Mouse (Mus musculus) embryo, embryonic 11.5 days (tissue): ENCODE measurements around the gene Gja4.
A peak's percentile ranks its signal among the peaks of the same experiment; 100 is the strongest.

Experiments
- DNase-seq: peaks from one replicate; pipeline ENCODE4 v3.0.0-alpha.2; 2012; ENCODE audit warnings: low read depth, low spot score

The Gja4 gene

DNA sequence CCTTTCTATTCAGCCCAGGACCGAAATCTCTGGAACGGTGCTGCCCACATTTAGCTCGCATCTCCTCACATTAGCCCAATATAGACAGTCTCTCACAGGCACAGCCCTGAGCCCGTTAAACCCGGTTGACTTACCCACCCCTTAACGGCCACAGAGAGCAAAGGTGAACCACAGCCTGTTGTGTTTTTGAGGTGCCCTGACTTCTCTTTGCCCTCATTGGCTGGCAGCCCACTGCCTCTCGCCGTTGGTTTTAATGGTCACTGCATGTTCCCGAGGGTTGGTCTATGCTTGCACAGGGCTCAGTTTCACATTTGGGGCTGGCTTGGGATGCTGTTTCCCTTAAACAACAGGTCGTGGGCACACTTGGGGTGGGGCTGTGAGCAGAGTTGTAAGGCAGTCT is 10.5 kb upstream of the Gja4 start:
- DNase-seq: no peak

DNA sequence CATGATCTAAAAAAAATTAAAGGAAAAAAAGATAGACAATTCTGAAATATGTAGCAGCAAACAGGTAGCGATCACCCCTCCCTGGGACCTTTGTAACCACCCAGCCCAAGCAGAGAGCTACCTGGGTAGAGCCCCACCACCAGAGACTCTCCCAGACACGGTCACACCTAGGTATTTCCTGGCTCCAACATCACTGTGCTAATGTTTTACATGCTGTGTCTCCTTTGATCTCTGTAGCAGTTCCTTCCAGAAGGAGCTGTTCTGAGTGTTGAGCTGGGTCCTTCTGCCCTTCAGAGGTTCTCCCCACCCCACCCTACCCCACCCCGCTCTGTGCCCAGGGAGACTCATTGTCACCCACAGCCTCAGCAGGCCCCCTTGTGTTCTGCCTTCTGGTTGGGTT is 9.8 kb upstream of the Gja4 start:
- no peak for DNase-seq

DNA sequence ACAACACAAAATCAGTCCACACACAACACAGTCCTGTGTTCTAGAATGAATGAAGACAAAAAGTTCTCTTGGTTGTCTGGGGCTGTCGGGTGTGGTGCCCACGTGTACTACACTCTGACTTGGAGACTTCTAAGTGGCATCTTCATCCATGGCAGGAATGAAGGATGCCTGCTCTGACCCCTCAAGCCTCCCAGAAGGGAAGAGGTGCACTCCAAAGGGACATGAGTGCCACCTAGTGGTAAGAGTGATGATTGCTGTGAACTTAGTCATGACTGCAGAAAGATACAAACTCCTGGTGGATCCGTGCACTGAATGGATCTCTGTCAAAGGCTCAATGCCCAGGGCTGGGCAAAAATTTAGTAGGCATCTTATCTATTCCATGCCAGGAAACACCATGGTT is 5.8 kb upstream of the Gja4 start:
- DNase-seq: peak; percentile 69

DNA sequence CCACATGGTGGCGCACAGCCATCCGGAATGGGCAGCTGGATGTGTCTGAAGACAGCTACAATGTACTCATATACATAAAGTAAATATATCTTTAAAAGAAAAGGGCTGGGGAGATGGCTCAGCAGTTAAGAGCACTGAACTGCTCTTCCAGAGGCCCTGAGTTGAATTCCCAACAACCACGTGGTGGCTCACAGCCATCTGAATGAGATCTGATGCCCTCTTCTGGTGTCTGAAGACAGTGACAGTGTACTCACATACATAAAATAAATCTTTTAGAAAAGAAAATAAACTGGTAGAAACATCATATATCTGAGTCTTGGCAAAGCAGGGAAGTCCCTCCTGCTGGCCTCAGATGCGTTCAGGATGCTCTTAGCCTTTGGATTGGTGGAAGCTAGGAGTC is 3.3 kb upstream of the Gja4 start:
- no peak for DNase-seq

DNA sequence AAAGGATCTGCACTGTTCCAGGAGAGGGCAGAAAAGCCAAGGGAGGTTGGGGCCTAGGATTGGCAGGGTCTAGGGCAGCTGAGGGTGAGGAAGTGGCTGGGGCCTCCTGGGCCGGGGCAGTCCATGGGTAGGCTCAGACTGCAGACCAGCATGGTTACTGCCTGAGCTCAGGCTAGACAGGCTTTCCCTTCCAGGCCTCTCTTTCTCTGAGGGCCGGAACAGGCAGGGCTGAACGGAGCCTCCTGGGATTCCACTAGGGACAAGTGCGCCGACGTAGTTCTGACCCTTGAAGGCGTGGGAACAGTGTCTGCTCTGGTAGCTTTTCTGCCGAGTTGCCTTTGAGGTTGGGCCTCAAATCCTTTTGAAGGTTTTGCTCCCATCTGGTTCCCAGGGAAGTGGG is 1.9 kb upstream of the Gja4 start:
- no peak for DNase-seq

DNA sequence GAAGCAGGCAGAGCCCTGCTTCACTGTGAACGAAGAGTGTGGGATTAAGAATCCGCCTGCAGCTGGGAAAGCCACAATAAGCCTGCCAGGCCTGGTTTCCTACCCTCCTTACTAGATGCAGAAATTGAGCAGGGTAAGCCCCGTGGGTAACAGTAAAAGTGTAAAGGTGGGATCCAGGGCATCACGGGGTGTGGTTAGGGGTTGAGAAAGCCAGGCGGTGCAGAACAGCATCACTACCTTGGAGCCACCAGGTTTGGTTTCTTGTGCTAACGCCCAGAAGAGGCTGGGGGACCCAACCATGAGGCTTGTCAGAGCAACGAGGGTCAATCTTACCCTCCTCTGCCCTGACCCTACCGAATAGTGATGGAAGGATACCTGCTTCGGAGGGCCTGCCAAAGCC is 746 bp upstream of the Gja4 start:
- no peak for DNase-seq

DNA sequence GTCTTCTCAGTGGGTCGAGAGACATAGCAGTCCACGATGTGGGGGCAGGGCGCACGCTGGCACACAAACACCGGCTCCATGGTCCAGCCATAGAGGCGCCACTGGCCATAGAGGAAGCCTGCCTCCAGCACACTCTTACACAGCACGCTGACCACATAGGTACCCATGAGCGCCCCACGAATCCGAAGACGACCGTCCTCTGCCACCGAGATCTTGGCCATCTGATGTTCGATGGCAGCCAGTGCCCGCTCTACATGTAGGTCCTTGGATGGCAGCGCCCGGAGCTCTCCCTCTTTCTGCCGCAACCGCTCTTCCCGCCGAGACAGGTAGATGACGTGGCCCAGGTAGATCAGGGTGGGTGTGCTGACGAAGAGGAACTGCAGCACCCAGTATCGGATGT is 1.5 kb downstream of the Gja4 start:
- no peak for DNase-seq

DNA sequence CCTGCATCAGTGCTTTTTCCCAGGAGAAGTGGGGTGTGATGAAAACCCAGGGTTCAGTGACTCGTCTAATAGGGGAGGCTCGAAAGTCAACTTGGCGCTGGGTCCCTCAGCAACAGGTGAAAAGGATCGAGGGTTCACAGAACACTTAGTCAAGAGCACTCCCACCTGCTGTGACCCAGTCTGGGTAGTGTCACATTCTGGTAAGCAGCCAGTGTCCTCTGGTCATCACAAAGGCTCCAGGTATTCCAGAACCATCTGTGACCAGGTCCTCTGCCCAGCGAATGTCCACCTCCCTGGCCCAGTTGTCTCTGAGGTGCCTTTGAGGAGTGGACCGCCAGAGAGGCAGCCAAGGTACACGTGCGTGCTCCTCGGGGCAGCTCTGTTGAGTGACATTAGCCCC is 2.3 kb downstream of the Gja4 start:
- DNase-seq: no peak

DNA sequence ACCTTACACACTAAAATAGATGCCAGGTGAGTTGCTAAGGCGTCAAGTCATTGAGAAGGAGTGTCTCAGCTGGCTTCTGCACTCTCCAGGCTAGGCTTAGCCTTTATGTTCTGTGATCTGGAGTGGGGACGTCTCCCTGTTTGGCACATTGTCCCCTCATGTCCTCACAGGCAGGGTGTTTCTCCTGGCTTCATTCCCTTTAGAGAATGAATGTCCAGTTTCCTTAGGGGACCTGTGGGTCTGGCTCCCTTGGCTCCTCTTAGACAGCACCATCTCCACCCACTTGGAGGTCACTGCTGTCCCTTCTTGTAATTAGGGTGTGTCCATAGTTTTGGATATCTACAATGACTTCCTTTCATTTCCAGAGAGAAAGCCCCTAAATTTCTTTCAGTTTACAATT is 6.9 kb downstream of the Gja4 start:
- DNase-seq: no peak

DNA sequence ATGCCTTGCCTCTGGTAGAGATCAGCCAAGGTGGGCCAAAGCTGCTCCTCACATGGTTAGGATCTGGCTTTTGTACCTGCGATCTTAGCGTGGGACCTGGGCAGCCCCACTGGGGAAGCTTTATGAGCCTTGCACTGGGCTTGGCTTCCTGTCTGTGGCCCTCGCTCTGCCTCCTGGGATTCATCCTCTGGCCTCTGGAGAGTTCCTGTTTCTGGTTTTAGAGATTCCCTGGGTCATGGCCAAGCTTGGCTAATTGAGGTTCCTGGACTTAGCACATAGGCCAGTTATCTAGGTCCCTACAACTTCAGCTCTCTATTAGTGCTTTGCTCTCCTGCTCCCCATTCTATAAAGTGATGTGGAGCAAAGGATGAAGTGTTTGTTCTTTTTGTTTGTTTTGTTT is 10.0 kb downstream of the Gja4 start:
- no peak for DNase-seq

DNA sequence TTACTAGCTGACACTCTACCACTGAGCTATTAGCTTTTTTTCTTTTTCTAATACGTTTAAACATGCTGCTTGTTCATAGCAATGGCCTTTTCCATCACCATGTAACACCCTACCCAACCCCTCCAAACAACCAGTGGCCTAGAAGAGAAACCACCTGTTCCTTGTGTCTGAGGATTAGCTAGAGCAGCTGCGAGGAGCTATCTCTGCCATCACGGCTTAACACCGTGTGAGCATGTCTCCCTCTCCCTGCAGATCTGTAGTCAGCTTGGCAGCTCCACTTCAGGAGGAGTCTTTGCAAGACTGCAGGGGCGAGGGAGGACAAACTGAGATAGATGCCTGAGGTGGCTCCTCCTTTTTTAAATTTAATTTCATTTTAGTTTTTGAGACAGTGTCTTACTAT is 13.3 kb downstream of the Gja4 start:
- DNase-seq: no peak

DNA sequence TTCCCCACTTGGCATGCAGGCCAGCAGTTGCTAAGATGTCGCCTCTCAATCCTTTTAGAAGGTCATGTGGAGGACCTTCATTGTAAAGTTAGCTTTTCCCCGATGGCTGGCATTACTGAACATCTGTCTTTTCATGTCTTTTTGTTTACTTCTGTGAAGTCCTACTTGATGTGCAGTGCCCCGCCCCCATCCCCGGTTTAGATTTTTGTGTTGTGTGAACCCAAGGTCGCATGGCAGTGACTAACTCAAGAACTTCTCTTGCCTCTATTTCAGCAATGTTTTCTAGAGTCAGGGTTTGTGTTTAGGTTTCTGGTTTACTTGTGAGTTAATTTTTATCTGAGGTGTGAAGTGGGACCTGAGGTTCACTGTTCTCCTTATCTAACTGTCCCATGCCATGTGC is 21.2 kb downstream of the Gja4 start:
- DNase-seq: no peak

DNA sequence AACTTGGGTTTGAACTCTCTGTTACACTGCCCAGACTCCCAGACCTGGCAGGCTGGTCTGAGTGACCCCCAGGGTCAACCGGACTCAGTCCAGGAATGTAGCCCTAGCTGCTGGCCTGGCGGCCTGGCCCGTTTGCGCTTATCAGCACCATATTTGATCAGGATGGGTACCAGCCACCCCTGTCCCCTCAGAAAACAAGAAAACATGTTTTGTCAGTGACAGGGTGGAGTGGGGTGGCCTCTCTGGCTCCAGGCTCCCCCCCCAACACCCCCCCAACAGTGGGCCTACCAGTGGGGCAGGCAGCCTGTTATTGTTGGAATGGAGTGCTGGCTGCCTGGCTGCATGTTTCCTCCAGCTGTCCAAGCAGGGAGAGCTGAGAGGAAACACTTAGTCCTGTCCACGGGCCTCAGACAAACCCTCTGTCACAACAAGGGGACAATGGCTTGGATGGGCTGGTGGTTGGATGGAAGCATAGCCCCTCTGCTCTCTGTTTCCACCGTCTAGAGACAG is 24.7 kb downstream of the Gja4 start:
- DNase-seq: no peak

DNA sequence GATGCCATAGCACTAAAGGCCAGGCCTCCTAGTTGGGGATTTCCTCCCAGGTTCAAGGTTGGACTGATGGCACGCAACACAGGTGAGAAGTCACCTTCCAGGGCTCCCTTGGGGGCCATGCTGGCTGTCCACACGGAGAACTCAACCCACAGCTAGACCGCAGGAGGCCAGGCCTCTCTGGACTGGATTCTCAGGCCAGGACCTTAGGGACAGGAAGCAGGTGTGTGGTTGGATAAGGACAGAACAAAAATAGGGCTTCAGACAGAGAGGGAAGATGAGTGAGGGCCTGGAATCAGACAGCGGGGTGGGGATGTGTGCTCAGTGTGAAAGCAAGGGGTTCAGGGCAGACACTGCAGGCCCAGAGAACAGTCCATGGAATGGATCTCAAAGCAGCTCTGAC is 26.9 kb downstream of the Gja4 start:
- DNase-seq: no peak

DNA sequence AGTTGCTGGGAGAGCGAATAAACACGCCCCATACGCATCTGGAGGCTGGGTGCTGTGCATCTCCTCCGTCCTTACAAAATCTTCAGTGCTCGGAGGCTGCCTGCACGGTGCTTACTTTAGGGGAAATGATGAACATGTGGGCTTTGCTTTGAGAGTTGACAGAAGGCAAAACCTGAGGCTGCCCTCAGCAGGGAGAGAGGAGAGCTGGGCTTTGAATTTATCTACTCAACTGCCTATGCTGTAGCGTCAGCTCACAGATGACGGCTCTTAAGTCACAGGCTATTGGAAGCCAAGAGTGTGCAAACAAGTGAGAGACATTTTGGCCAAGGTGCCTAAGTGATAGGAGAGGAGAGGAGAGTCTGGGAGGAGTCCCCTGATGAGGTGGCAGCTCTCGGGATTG is 34.6 kb downstream of the Gja4 start:
- DNase-seq: no peak

DNA sequence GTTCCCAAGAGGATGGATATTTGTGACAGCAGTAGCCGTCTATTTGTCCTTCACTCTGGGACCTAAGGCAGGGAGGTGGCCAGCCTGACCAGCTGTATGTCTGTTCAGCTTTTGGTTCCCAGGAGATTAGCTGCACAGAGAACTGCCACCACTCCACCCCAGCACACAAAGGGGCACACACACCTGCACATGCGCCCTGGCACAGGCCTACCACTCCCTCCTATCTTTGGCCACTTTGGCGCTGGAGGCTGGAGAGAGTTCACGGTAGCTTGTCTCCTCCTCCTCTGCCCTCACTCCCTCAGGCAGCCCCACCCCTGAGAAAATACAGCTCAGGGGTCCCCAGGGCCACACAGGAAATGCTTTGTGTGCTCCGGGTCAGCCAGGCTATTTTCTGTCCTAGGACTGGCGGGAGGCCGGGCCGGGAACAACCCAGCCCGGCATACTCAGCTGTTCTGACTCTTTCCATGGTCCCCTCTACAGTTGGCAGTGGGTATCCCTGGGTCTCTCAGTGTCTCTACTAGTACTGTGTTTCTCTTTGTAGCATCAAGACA is 35.3 kb downstream of the Gja4 start:
- no peak for DNase-seq

DNA sequence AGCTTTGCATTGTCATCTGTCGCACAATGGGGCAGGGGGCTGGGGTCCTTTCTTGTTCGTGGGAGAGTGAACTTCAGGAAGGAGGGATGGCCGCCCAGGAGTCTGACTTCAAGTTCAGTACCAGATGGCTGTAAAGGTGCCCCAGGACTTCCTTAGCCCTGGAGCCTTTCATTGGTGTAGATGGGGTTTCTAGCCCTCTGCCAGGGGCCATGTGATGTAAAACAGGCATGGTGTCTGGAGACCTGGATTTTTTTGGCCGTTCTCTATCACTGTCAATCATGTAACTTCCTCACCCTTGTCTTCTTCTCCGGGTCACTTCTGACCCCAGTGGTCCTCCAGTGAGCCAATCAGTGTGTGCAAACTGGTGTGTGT is 49.7 kb downstream of the Gja4 start:
- DNase-seq: no peak

DNA sequence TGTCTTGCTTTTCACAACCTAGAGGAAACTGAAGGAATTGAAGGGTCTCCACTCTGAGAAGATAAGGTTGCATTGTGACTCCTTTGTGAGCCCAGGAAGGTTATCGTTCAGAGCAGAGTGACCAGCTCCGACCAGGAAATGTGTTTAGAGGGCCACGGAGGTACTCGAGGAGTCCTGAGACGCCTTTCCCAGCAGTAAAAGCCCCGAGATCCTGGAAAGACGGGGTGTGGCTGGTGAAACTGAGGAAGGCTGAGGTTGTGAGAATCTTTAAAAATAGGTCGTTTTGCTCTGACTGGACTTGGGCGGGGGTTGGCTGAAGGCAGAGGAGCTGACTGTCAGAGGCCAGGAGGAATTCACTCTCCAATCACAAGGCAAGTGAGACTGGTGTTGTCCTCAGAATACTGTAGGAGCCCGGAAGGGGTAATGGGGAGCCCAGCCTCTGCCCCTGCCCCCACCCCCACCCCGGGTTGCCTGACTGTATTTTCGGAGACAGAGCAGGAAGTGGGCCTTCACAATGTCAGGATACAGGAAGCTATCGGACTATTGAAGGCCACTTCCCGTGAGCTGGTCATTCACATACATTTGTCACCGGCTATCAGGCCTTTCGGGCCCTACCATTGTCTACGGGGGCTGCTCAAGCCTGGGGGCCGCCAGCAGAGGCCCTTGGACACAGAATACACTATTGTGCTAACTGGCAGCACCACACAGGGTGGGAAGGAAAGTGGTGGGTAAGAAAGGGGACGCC is 50.2 kb downstream of the Gja4 start:
- DNase-seq: no peak

DNA sequence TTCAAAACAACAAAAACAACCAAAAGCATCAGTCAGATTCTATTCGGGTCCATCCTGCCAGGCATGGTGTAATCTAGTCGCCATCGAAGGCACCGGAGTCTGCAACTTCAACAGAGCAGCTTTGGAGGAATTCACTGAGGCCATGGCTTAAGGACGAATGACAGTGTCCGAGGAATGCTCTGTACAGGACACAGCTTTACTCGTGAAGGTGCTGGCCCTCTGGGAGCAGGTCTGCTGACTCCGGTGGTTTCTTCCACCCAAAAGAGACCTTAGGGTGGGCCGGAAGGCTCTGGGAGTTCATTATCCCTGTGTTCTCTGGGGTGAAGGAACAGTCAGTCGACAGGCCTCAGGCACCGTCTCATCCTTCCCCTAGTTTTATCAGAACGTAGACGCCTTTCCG is 52.2 kb downstream of the Gja4 start:
- no peak for DNase-seq
